Mouse (Mus musculus) naive thymus-derived CD4-positive, alpha-beta T cell, adult 2 months (primary cell): Measurements from ENCODE around the gene Cry2.
"Not testable (repeated sequence)": the region's sequence is repeated elsewhere in the genome, so short reads cannot be mapped to it uniquely, and the experiment has no call there.

Experiments used
- DNase-seq: peaks from one replicate; pipeline ENCODE4 v3.0.0-alpha.2; 2011; ENCODE audit warnings: low read depth

Cry2 gene

DNA sequence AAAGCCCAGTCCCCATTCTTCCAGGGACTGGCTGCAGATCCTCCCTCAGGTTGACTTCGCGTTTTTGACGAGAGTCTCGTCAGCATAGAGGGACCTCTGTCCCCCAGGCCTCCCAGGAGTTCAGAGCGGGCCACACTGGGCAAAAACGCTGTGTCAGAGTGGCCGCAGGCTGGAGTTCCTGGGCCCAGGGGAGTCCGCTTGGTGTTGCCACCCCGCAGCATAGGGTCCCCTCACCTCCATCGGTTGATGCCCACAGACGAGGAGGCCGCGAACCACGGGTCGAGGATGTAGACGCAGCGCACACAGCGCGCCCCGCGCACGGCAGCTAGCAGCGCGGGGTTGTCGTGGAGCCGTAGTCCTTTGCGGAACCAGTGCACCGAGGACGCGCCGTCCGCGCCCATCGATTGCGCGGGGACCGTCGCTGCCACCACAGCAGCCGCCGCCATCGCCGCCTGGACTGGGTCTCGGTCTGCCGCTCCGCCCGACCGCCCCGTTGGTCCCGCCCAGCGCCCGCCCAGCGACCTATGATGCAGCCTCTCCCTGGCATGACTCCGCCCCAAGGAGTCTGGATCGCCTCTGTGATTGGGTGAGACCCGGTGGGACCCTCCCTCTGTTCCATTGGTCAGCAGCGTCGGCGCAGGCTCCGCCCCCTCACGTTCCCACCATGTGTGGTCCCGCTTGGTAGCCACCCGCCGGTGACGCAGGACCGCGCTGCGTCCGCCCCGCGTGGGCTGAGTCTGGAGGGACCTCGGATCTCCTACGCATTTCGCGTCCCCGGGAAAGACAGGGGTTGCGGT, at the start of gene Cry2:
Gene Cry2 (minus strand): TSS at position 466 of the 797 bp plus-strand sequence.
- peak; percentile 99 for DNase-seq

GRCm38 (mm10) chr2:92483505-92483904, 49.7 kb upstream of the Cry2 start:
- no peak for DNase-seq

- DNase-seq = no peak
Measured at GRCm38 (mm10) chr2:92482551-92482950, 48.7 kb upstream of the Cry2 start.

- no peak for DNase-seq
Measured at GRCm38 (mm10) chr2:92478313-92478688, 44.5 kb upstream of the Cry2 start.

- no peak for DNase-seq
Measured at GRCm38 (mm10) chr2:92477672-92478312, 43.9 kb upstream of the Cry2 start.

DNA sequence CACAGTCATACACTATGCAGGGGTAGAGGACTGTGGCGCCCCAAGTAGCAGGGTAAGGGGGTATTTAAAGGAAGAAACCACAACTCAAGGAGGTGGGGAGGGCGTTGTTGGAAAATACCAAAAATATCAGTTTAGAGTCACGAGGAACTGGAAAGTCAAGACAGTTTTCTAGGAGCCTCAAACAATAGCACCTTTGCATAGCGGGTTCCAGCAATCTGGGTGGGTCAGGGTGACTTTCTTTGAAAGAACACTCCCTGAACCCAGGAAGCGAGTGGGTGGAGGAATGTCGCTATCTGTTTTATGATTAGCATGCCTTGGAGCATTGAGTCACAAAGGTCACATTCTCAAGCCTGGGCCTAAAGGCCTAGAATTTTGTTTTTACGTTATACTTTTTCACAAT, 42.7 kb upstream of the Cry2 start:
- not testable (repeated sequence) for DNase-seq

- no peak for DNase-seq
Measured at GRCm38 (mm10) chr2:92475711-92476110, 41.9 kb upstream of the Cry2 start.

- no peak for DNase-seq
Measured at GRCm38 (mm10) chr2:92474920-92475319, 41.1 kb upstream of the Cry2 start.

- no peak for DNase-seq
Measured at GRCm38 (mm10) chr2:92471886-92472670, 38.2 kb upstream of the Cry2 start.

DNA sequence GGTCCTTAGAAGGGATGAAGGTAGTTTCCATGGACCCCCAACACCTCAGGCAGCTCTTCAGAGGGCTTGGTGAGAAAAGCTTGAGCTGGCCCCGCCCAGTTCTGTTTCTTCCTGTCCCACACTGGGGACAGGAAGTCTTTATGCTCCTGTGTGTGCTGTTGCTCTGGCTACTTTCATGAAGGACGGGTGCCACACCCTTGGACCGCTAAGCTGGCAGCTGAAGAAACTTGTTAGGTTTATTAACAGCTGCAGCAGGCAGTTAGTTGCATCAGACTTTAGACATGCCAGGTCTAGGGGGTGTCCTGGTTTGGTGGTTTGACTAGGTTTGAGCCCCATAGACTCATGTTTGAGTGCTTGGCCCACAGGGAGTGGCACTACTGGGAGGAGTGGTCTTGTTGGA, 30.8 kb upstream of the Cry2 start:
- peak; percentile 52 for DNase-seq

- DNase-seq = no peak
Measured at GRCm38 (mm10) chr2:92461215-92461614, 27.4 kb upstream of the Cry2 start.

GRCm38 (mm10) chr2:92459921-92460707, 26.3 kb upstream of the Cry2 start, which contains the start of gene Slc35c1:
TSS of gene Slc35c1 (minus strand) at chr2:92460538.
- DNase-seq = peak; percentile 66

DNA sequence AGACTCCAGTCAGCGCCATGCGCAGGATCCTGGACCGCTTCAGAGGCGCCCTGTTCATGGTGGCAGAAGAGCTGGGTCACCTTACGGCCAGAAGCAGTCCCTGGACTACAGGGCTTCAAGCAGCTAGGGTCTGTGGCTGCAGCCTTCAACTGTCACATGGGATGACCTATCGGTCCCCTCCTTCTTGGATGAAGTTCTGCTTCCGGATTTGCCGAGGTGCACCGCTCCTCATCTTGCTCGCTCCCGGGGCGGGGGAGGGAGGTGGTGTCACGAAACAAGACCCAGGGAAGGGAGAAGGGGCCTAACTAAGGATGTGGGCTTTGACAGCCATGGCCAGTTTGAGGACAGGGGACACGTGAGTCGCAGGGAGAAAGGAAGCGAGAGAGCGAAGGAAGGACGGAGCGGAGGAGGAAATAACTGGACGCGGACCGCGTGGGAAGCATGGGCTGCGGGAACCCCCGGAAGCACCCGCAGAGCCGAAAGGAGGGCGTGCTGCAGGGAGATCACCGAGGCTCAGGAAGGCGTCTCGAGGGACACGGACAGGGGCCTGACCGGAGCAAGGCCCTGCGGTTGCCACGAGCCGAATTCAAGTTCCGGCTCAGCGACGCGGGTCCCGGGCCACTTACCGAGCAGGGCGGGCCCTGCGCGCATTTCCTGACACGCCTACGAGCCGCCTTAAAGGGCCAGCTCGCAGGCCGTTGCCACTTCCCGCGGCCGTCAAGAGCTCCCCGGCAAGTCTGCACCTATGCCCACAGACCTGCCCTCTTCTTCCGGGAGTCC, 25.5 kb upstream of the Cry2 start:
- peak; percentile 83 for DNase-seq

- DNase-seq = peak; percentile 44
Measured at GRCm38 (mm10) chr2:92458481-92458880, 24.6 kb upstream of the Cry2 start.

DNA sequence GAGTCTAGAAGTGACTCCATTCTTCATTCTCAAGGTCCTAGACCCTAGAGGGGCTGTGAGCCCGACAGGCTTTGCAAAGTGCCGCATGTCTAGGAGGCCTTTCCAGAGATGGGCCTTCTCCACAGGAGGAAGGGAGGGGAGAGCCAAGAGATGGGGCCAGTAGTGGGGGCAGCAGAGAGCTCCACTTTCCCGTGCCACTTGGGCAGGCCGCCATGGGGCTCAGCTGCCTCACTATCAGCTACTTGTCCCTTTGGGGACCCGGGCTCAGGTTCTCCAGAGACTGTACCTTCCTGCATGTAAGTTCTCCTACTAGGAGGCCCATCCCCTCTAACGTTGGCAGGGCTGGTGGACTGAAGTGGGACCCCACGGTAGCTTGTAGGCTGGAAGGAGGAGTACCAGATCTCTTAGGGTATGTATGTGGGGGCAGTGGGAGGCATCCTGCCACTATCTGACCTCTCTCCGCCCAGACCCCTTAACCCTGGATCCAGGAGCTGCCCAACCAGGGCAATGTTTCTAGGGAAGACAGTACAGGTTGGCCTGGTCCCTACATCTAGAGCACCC, 23.2 kb upstream of the Cry2 start:
- DNase-seq = no peak

- no peak for DNase-seq
Measured at GRCm38 (mm10) chr2:92455704-92456103, 21.9 kb upstream of the Cry2 start.

DNA sequence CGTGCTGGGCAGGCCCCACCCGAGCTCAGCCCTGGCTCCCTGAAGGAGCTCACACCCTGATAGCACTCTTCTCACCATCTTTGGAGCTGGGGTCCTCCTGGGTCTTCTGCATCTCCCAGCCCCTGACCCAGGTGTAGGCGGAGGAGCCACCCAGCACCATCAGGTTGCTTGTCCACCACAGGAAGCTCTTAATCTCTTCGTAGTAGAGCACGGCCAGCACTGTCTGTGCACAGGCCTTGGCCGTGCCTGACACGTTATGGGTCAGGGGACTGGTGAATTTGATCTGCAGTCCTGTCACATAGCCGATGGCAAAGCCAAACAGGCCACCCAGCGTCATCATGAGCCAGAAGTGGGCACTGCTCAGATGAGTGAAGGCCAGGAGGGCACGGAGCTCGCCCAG, 20.3 kb upstream of the Cry2 start:
- DNase-seq = no peak

GRCm38 (mm10) chr2:92451126-92451525, 17.3 kb upstream of the Cry2 start:
- no peak for DNase-seq

GRCm38 (mm10) chr2:92447121-92447740, 13.4 kb upstream of the Cry2 start:
- no peak for DNase-seq

DNA sequence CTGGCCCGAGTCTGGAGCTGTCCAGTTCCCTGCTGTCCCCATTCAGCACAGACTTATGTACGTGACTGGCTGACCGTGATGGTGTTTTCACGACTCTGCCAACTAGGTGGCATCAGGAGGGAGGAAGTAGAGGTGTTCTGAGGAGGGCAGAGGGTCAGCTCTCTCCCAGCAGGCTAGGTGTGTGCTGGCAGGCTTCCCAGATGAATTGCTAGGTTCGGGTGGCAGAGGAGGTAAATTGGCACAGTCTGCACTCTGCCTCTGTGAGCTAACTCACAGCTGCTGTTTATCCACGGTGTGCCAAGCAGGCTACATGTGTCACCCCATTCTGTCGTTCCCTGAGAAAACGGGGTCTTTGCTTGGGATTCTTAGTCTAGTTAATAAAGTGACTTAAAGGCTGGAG, 12.8 kb upstream of the Cry2 start:
- DNase-seq = no peak
